Mouse (Mus musculus): ENCODE results near the gene Abhd6. TPM values are rescaled to one million over a fixed set of nuclear protein-coding genes. Genes with fewer than 3 reads are reported as not detected.

Gene Abhd6
- total and polyA plus RNA-seq, 3 experiments: not detected

GRCm38 (mm10) chr14:8044330-8044729 is 41.6 kb downstream of the Abhd6 start:
- no peak overlapping the region for H3K4me3 ChIP-seq (ENCODE audit: low read depth, low read length)
- 0 out of 2 replicates have a peak, but pooled peaks have one; percentile 8 for TF ChIP-seq CTCF (IDR thresholded peaks at IDR 0.05; ENCODE audit: low read depth, low read length)
- no peak for TF ChIP-seq GATA1 (IDR thresholded peaks at IDR 0.05; ENCODE audit: borderline replicate concordance, low read length)
- no peaks in the 10 kb centered on the region for H3K9me3 ChIP-seq (replicated peaks)
- peaks cover 2% of the 10 kb centered on the region; the same call in 1 of the 2 replicates for H3K27me3 ChIP-seq (ENCODE audit: insufficient read depth, low read length)
- H3K4me1 ChIP-seq (ENCODE audit: insufficient read depth, low read depth, low read length): peaks cover 6% of the 10 kb centered on the region; the same call in 1 of the 2 replicates
- ATAC-seq (ENCODE audit: extremely low read depth, insufficient number of reproducible peaks, low FRiP score, poor library complexity, severe bottlenecking) (no peak), DNase-seq (ENCODE audit: low spot score) (no peak)
- H3K36me3 ChIP-seq (replicated peaks): no peaks in the 10 kb centered on the region

GRCm38 (mm10) chr14:8044786-8045185 is 42.1 kb downstream of the Abhd6 start:
- H3K4me1 ChIP-seq (ENCODE audit: insufficient read depth, low read depth, low read length): peaks cover 6% of the 10 kb centered on the region; the same call in 1 of the 2 replicates
- ATAC-seq (ENCODE audit: extremely low read depth, insufficient number of reproducible peaks, low FRiP score, poor library complexity, severe bottlenecking): no peak
- H3K4me3 ChIP-seq (ENCODE audit: low read depth, low read length): no peak overlapping the region
- H3K27me3 ChIP-seq (ENCODE audit: insufficient read depth, low read length): peaks cover 2% of the 10 kb centered on the region; the same call in 1 of the 2 replicates
- no peak for TF ChIP-seq CTCF (IDR thresholded peaks at IDR 0.05; ENCODE audit: low read depth, low read length)
- TF ChIP-seq GATA1 (IDR thresholded peaks at IDR 0.05; ENCODE audit: borderline replicate concordance, low read length): no peak
- TF ChIP-seq GATA2 (IDR thresholded peaks at IDR 0.05; ENCODE audit: borderline replicate concordance, low read depth, low read length): no peak
- no peak for TF ChIP-seq POLR2AphosphoS5 (IDR thresholded peaks at IDR 0.05; ENCODE audit: insufficient replicate concordance, low read depth, low read length)
- no peak for DNase-seq (ENCODE audit: low spot score)
- no peaks in the 10 kb centered on the region for H3K36me3 ChIP-seq (replicated peaks)
- no peaks in the 10 kb centered on the region for H3K9me3 ChIP-seq (replicated peaks)

- no peak overlapping the region for H3K4me3 ChIP-seq (ENCODE audit: low read depth, low read length)
- no peaks in the 10 kb centered on the region for H3K9me3 ChIP-seq (replicated peaks)
- no peaks in the 10 kb centered on the region for H3K36me3 ChIP-seq (replicated peaks)
- TF ChIP-seq CTCF (IDR thresholded peaks at IDR 0.05; ENCODE audit: low read depth, low read length) (no peak), POLR2AphosphoS5 (IDR thresholded peaks at IDR 0.05; ENCODE audit: insufficient replicate concordance, low read depth, low read length) (no peak), GATA1 (IDR thresholded peaks at IDR 0.05; ENCODE audit: borderline replicate concordance, low read length) (no peak), GATA2 (IDR thresholded peaks at IDR 0.05; ENCODE audit: borderline replicate concordance, low read depth, low read length) (no peak), TAL1 (conservative IDR thresholded peaks at IDR 0.05; ENCODE audit: low read depth, low read length) (no peak)
- ATAC-seq (ENCODE audit: extremely low read depth, insufficient number of reproducible peaks, low FRiP score, poor library complexity, severe bottlenecking) (no peak), DNase-seq (ENCODE audit: low spot score) (no peak)
- peaks cover 6% of the 10 kb centered on the region; the same call in 1 of the 2 replicates for H3K4me1 ChIP-seq (ENCODE audit: insufficient read depth, low read depth, low read length)
- peaks cover 2% of the 10 kb centered on the region; the same call in 1 of the 2 replicates for H3K27me3 ChIP-seq (ENCODE audit: insufficient read depth, low read length)
These were observed 42.6 kb downstream of the Abhd6 start for GRCm38 (mm10) chr14:8045187-8045846.

- Histone ChIP-seq H3K9me3 (replicated peaks) (no peaks in the 10 kb centered on the region), H3K27me3 (ENCODE audit: insufficient read depth, low read length) (no peaks in the 10 kb centered on the region; the same call in 1 of the 2 replicates), H3K36me3 (replicated peaks) (no peaks in the 10 kb centered on the region), H3K4me1 (ENCODE audit: insufficient read depth, low read depth, low read length) (no peaks in the 10 kb centered on the region), H3K4me3 (ENCODE audit: low read depth, low read length) (no peak overlapping the region)
- ATAC-seq (ENCODE audit: extremely low read depth, insufficient number of reproducible peaks, low FRiP score, poor library complexity, severe bottlenecking): no peak
- no peak for DNase-seq (ENCODE audit: low spot score)
- TF ChIP-seq CTCF (IDR thresholded peaks at IDR 0.05; ENCODE audit: low read depth, low read length) (no peak), POLR2AphosphoS5 (IDR thresholded peaks at IDR 0.05; ENCODE audit: insufficient replicate concordance, low read depth, low read length) (no peak), GATA1 (IDR thresholded peaks at IDR 0.05; ENCODE audit: borderline replicate concordance, low read length) (no peak), TAL1 (conservative IDR thresholded peaks at IDR 0.05; ENCODE audit: low read depth, low read length) (no peak), GATA2 (IDR thresholded peaks at IDR 0.05; ENCODE audit: borderline replicate concordance, low read depth, low read length) (no peak)
These were observed 44.1 kb downstream of the Abhd6 start for GRCm38 (mm10) chr14:8046839-8047238.

GRCm38 (mm10) chr14:8049334-8049733 is 46.6 kb downstream of the Abhd6 start:
- Histone ChIP-seq H3K4me3 (ENCODE audit: low read depth, low read length) (no peak overlapping the region), H3K9me3 (replicated peaks) (no peaks in the 10 kb centered on the region), H3K27me3 (ENCODE audit: insufficient read depth, low read length) (no peaks in the 10 kb centered on the region; the same call in none of the 2 replicates), H3K4me1 (ENCODE audit: insufficient read depth, low read depth, low read length) (no peaks in the 10 kb centered on the region), H3K36me3 (replicated peaks) (no peaks in the 10 kb centered on the region)
- ATAC-seq (ENCODE audit: extremely low read depth, insufficient number of reproducible peaks, low FRiP score, poor library complexity, severe bottlenecking) (no peak), DNase-seq (ENCODE audit: low spot score) (no peak)
- TF ChIP-seq TAL1 (conservative IDR thresholded peaks at IDR 0.05; ENCODE audit: low read depth, low read length) (no peak), GATA1 (IDR thresholded peaks at IDR 0.05; ENCODE audit: borderline replicate concordance, low read length) (no peak), POLR2AphosphoS5 (IDR thresholded peaks at IDR 0.05; ENCODE audit: insufficient replicate concordance, low read depth, low read length) (no peak), GATA2 (IDR thresholded peaks at IDR 0.05; ENCODE audit: borderline replicate concordance, low read depth, low read length) (no peak), CTCF (IDR thresholded peaks at IDR 0.05; ENCODE audit: low read depth, low read length) (no peak)

GRCm38 (mm10) chr14:8051869-8052268 is 49.2 kb downstream of the Abhd6 start:
- TF ChIP-seq POLR2AphosphoS5 (IDR thresholded peaks at IDR 0.05; ENCODE audit: insufficient replicate concordance, low read depth, low read length) (no peak), CTCF (IDR thresholded peaks at IDR 0.05; ENCODE audit: low read depth, low read length) (no peak), TAL1 (conservative IDR thresholded peaks at IDR 0.05; ENCODE audit: low read depth, low read length) (no peak), GATA1 (IDR thresholded peaks at IDR 0.05; ENCODE audit: borderline replicate concordance, low read length) (no peak), GATA2 (IDR thresholded peaks at IDR 0.05; ENCODE audit: borderline replicate concordance, low read depth, low read length) (no peak)
- Histone ChIP-seq H3K4me1 (ENCODE audit: insufficient read depth, low read depth, low read length) (0 out of 2 replicates have a peak, but pooled peaks cover 4% of the 10 kb centered on the region), H3K4me3 (ENCODE audit: low read depth, low read length) (no peak overlapping the region), H3K36me3 (replicated peaks) (no peaks in the 10 kb centered on the region), H3K9me3 (replicated peaks) (no peaks in the 10 kb centered on the region), H3K27me3 (ENCODE audit: insufficient read depth, low read length) (peaks cover 2% of the 10 kb centered on the region)
- ATAC-seq (ENCODE audit: extremely low read depth, insufficient number of reproducible peaks, low FRiP score, poor library complexity, severe bottlenecking) (no peak), DNase-seq (ENCODE audit: low spot score) (no peak)
